Mouse (Mus musculus) ES-E14 (cell line): ENCODE measurements around the gene Sgca. TPM values are rescaled to one million over a fixed set of nuclear protein-coding genes. Genes with fewer than 3 reads are reported as not detected.

Source experiments
- DNase-seq: peaks from one replicate; pipeline ENCODE4 v3.0.0-alpha.2; 2013; ENCODE audit warnings: low read depth, low spot score
- H3K27ac ChIP-seq: 2 replicates; pipeline ENCODE4 v1.5.1; 2012; ENCODE audit warnings: low read depth, mild to moderate bottlenecking, low read length, moderate library complexity, mixed read lengths; ENCODE audit not compliant: poor library complexity, insufficient read depth, severe bottlenecking
- H3K36me3 ChIP-seq: 2 replicates; pipeline ENCODE4 v1.6.1; 2012; ENCODE audit warnings: mild to moderate bottlenecking, low read length, moderate library complexity, mixed read lengths; ENCODE audit not compliant: control insufficient read depth, poor library complexity, insufficient read depth, severe bottlenecking
- H3K4me1 ChIP-seq, 2 experiments: fragments of 150-350 bp in 1 of 2; sonication (generic) in 1 of 2; 2 replicates each; pipeline ENCODE4 v1.6.1; 2012; ENCODE audit warnings: low read length in 2 of 2, mild to moderate bottlenecking in 1 of 2, mixed read lengths in 1 of 2; ENCODE audit not compliant: control insufficient read depth in 2 of 2, insufficient read depth in 2 of 2, poor library complexity in 1 of 2
- H3K4me3 ChIP-seq, 2 experiments: fragments of 150-350 bp in 1 of 2; sonication (generic) in 1 of 2; 2 replicates each; pipeline ENCODE4 v1.5.1; 2012; ENCODE audit warnings: low read length in 2 of 2, low read depth in 1 of 2, mild to moderate bottlenecking in 1 of 2, mixed read lengths in 1 of 2; ENCODE audit not compliant: insufficient read depth in 1 of 2, poor library complexity in 1 of 2, severe bottlenecking in 1 of 2
- H3K9ac ChIP-seq: 2 replicates; pipeline ENCODE4 v1.6.1; 2012; ENCODE audit warnings: low read depth, mild to moderate bottlenecking, low read length, mixed read lengths; ENCODE audit not compliant: poor library complexity, insufficient read depth, severe bottlenecking
- H3K9me3 ChIP-seq: fragments of 150-350 bp; sonication (generic); 2 replicates; pipeline ENCODE4 v1.6.1; 2012; ENCODE audit warnings: low read depth, mild to moderate bottlenecking, low read length; ENCODE audit not compliant: control insufficient read depth, insufficient read depth
- CHD2 ChIP-seq: IDR thresholded peaks from 2 replicates; pipeline ENCODE4 v1.6.1; 2014; ENCODE audit warnings: mild to moderate bottlenecking, low read depth, low read length, inconsistent platforms
- HCFC1 ChIP-seq: IDR thresholded peaks from 2 replicates; pipeline ENCODE4 v1.6.1; 2012; ENCODE audit warnings: low read length, inconsistent platforms, borderline replicate concordance; ENCODE audit not compliant: insufficient read depth
- MAFK ChIP-seq: IDR thresholded peaks from 2 replicates; pipeline ENCODE4 v1.6.1; 2014; ENCODE audit warnings: mild to moderate bottlenecking, low read depth, low read length, inconsistent platforms; ENCODE audit not compliant: insufficient read depth
- ZC3H11A ChIP-seq: IDR thresholded peaks from 2 replicates; pipeline ENCODE4 v1.6.1; 2012; ENCODE audit warnings: low read depth, mild to moderate bottlenecking, inconsistent platforms, low read length, borderline replicate concordance
- ZNF384 ChIP-seq: IDR thresholded peaks from 2 replicates; pipeline ENCODE4 v1.6.1; 2012; ENCODE audit warnings: low read depth, low read length, inconsistent platforms
- in situ Hi-C, 2 experiments: fragments of 600-800 bp; cut with MboI; formaldehyde crosslinking; loops; one replicate each; pipeline ENCODE4 v1.15.1; 2025; ENCODE audit warnings: low sequenced_read_pairs in 2 of 2, inconsistent platforms in 1 of 2; ENCODE audit not compliant: unreplicated experiment in 2 of 2
- total RNA-seq: library from RNA; depleted of rRNA; stranded (reverse); fragments of 300-350 nt; gene quantifications from 2 replicates; pipeline ENCODE4 v1.2.3, GENCODE M21; 2012

The Sgca gene
- total RNA-seq, 1 experiment: not detected

GRCm38 (mm10) chr11:94978178-94978915 lies 2.2 kb upstream of the Sgca start:
- in situ Hi-C loops: no loop called here

DNA sequence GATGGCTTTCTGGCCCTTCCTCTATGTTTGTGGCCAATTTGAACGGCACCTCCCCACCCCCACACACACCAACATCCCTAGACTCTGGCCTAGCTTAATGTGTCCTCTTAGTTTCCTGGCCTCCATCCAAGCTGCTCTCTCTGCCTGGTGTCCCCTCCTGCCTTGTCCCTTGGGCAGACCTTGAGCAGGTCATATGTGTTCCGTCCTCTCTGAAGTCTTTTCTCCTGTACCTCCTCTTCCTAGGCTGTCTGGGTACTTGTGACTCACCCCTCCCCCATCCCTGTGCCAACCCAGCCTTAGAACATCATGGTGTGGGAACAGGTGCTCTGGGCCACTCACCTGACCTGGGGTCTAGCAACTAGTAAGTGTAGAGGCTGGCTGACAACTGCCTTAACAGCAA lies 1.2 kb downstream of the Sgca start:
- H3K4me1 ChIP-seq: peaks cover 0 to 2% of the 10 kb centered on the region in 2 experiments; a peak in 1 of 4 replicates
- no peak overlapping the region for H3K27ac ChIP-seq
- no peaks in the 10 kb centered on the region for H3K9me3 ChIP-seq
- H3K4me3 ChIP-seq: no peak overlapping the region
- in situ Hi-C loops: no loop called here
- no peaks in the 10 kb centered on the region for H3K36me3 ChIP-seq
- TF ChIP-seq MAFK (no peak), ZNF384 (no peak), CHD2 (no peak), HCFC1 (no peak), ZC3H11A (no peak)
- H3K9ac ChIP-seq: no peak overlapping the region
- DNase-seq: no peak

More at GRCm38 (mm10) chr11:94978178-94978915, 2.2 kb upstream of the Sgca start:
- no peak for TF ChIP-seq HCFC1
- TF ChIP-seq ZC3H11A: no peak
- TF ChIP-seq CHD2: no peak
- TF ChIP-seq ZNF384: no peak
- no peak for TF ChIP-seq MAFK
- Histone ChIP-seq H3K36me3 (no peaks in the 10 kb centered on the region), H3K4me3 (no peak overlapping the region), H3K27ac (no peak overlapping the region), H3K9ac (no peak overlapping the region), H3K9me3 (no peaks in the 10 kb centered on the region), H3K4me1 (peaks cover 0 to 2% of the 10 kb centered on the region in 2 experiments; a peak in 1 of 4 replicates)
- DNase-seq: no peak

DNA sequence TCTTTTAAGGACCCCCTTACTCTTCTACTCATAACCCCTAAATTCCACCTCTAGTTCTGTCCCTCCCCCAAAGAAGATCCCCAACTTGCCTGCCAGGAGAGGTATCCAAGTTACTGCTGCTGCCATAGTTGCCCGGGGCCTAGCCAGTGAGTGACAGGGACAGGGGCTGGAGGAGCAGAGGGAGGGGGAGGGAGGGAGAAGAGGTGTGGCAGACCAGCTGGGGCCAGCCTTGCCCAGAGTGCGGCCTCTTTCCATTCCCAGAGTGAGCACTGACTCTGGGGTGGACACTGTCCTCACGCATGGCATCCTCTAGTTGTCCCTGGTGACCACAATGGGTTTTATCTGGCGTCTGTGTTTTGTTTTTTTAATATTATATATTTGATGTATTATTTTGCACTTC lies 2.8 kb downstream of the Sgca start:
- H3K36me3 ChIP-seq: no peaks in the 10 kb centered on the region
- no peaks in the 10 kb centered on the region for H3K9me3 ChIP-seq
- no peak overlapping the region for H3K27ac ChIP-seq
- no peak overlapping the region for H3K4me3 ChIP-seq
- H3K4me1 ChIP-seq: no peaks in the 10 kb centered on the region
- DNase-seq: no peak
- no peak overlapping the region for H3K9ac ChIP-seq
- in situ Hi-C loops: no loop called here
- TF ChIP-seq ZNF384: no peak
- TF ChIP-seq HCFC1: no peak
- no peak for TF ChIP-seq ZC3H11A
- no peak for TF ChIP-seq MAFK
- TF ChIP-seq CHD2: no peak

- TF ChIP-seq MAFK: no peak
- Histone ChIP-seq H3K9ac (no peak overlapping the region), H3K4me1 (no peaks in the 10 kb centered on the region), H3K9me3 (no peaks in the 10 kb centered on the region), H3K4me3 (no peak overlapping the region), H3K27ac (no peak overlapping the region), H3K36me3 (no peaks in the 10 kb centered on the region)
- in situ Hi-C loops: no loop called here
- DNase-seq: no peak
Measured at GRCm38 (mm10) chr11:94972887-94973286, 3.2 kb downstream of the Sgca start.
